Mouse (Mus musculus): Measurements from ENCODE around the gene Aloxe3. TPM values are rescaled to one million over a fixed set of nuclear protein-coding genes. Genes with fewer than 3 reads are reported as not detected.

The Aloxe3 gene
- polyA plus RNA-seq, 1 experiment: 0.01 TPM

DNA sequence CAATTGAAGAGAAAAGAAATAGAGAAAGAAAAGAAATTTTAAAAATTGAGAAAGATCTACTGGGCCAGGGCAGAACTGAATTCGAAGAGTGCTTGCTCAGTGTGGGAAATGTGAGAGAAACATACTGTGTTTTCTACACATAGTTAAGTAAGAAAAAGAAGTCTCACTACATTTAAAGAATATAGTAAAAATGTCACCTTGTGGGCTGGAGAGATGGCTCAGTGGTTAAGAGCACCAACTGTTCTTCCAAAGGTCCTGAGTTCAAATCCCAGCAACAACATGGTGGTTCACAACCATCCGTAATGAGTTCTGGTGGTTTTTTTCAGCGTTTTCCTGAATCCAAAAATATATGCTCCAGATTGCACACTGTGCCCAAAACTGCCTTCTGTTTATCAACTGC lies 52.8 kb downstream of the Aloxe3 start:
- H3ac ChIP-seq (ENCODE audit: control insufficient read depth, insufficient read length): no peak overlapping the region
- H3K4me3 ChIP-seq: no peak overlapping the region
- TF ChIP-seq SRF (IDR thresholded peaks at IDR 0.05; ENCODE audit: control insufficient read depth, insufficient read length, low read depth): no peak
- TF ChIP-seq POLR2A (IDR thresholded peaks at IDR 0.05; ENCODE audit: insufficient read length, low read depth): no peak
- no peak for TF ChIP-seq TCF12 (IDR thresholded peaks at IDR 0.05; ENCODE audit: insufficient read depth, poor library complexity, severe bottlenecking)
- TF ChIP-seq CEBPB (IDR thresholded peaks at IDR 0.05; ENCODE audit: insufficient read depth, poor library complexity, severe bottlenecking): no peak
- TF ChIP-seq E2F4 (IDR thresholded peaks at IDR 0.05; ENCODE audit: insufficient read depth): no peak
- no peak for TF ChIP-seq POLR2AphosphoS2 (IDR thresholded peaks at IDR 0.05; ENCODE audit: insufficient read length, low read depth)
- no peak for TF ChIP-seq USF1 (IDR thresholded peaks at IDR 0.05; ENCODE audit: low read depth)
- TF ChIP-seq MYOD1 (IDR thresholded peaks at IDR 0.05; ENCODE audit: control insufficient read depth in 1 of 3, insufficient read length in 2 of 3, low read depth in 2 of 3): no peak
- no peak for TF ChIP-seq MYOG (IDR thresholded peaks at IDR 0.05; ENCODE audit: control insufficient read depth in 1 of 3, insufficient read depth in 1 of 3, insufficient read length in 2 of 3, low read depth in 2 of 3)
- TF ChIP-seq MAX (IDR thresholded peaks at IDR 0.05; ENCODE audit: low read depth): no peak
- TF ChIP-seq REST (IDR thresholded peaks at IDR 0.05; ENCODE audit: insufficient read depth, insufficient read length): no peak
- no peak for TF ChIP-seq TCF3 (IDR thresholded peaks at IDR 0.05; ENCODE audit: insufficient read length, low read depth)
- no peak overlapping the region for H3K4me2 ChIP-seq (ENCODE audit: low read depth)
- H3K27me3 ChIP-seq (ENCODE audit: control insufficient read depth, insufficient read depth, insufficient read length): no peaks in the 10 kb centered on the region
- H3K36me3 ChIP-seq (ENCODE audit: control insufficient read depth, insufficient read depth): no peaks in the 10 kb centered on the region
- no peaks in the 10 kb centered on the region for H3K79me2 ChIP-seq (ENCODE audit: control insufficient read depth, insufficient read depth)

DNA sequence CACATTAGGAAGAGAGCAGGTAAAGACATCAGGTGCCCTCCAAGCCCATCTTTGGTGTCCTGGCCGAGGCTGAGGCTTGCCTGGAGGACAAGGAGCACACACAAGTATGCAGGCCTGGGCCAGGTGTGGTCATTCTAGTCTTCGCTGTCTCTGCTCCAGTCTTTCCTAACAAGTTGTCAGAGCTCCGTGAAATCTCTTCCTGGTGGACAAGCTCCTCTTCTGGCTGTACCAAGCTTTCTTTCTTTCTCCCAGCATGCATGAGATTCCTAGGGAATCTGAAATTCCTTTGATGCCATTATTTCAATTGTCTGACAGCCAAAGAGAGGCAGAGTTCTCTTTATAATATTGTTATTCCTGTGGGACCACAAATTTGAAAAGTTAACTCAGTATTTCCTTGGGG lies 53.8 kb downstream of the Aloxe3 start:
- H3K4me3 ChIP-seq: no peak overlapping the region
- H3K4me2 ChIP-seq (ENCODE audit: low read depth): no peak overlapping the region
- no peak for TF ChIP-seq MYOD1 (IDR thresholded peaks at IDR 0.05; ENCODE audit: control insufficient read depth in 1 of 3, insufficient read length in 2 of 3, low read depth in 2 of 3)
- no peak for TF ChIP-seq CEBPB (IDR thresholded peaks at IDR 0.05; ENCODE audit: insufficient read depth, poor library complexity, severe bottlenecking)
- no peak for TF ChIP-seq POLR2AphosphoS2 (IDR thresholded peaks at IDR 0.05; ENCODE audit: insufficient read length, low read depth)
- no peak for TF ChIP-seq MAX (IDR thresholded peaks at IDR 0.05; ENCODE audit: low read depth)
- TF ChIP-seq TCF3 (IDR thresholded peaks at IDR 0.05; ENCODE audit: insufficient read length, low read depth): no peak
- no peak for TF ChIP-seq E2F4 (IDR thresholded peaks at IDR 0.05; ENCODE audit: insufficient read depth)
- no peak for TF ChIP-seq POLR2A (IDR thresholded peaks at IDR 0.05; ENCODE audit: insufficient read length, low read depth)
- TF ChIP-seq SRF (IDR thresholded peaks at IDR 0.05; ENCODE audit: control insufficient read depth, insufficient read length, low read depth): no peak
- no peak for TF ChIP-seq MYOG (IDR thresholded peaks at IDR 0.05; ENCODE audit: control insufficient read depth in 1 of 3, insufficient read depth in 1 of 3, insufficient read length in 2 of 3, low read depth in 2 of 3)
- H3ac ChIP-seq (ENCODE audit: control insufficient read depth, insufficient read length): no peak overlapping the region
- no peaks in the 10 kb centered on the region for H3K36me3 ChIP-seq (ENCODE audit: control insufficient read depth, insufficient read depth)
- no peaks in the 10 kb centered on the region for H3K27me3 ChIP-seq (ENCODE audit: control insufficient read depth, insufficient read depth, insufficient read length)
- H3K79me2 ChIP-seq (ENCODE audit: control insufficient read depth, insufficient read depth): no peaks in the 10 kb centered on the region

DNA sequence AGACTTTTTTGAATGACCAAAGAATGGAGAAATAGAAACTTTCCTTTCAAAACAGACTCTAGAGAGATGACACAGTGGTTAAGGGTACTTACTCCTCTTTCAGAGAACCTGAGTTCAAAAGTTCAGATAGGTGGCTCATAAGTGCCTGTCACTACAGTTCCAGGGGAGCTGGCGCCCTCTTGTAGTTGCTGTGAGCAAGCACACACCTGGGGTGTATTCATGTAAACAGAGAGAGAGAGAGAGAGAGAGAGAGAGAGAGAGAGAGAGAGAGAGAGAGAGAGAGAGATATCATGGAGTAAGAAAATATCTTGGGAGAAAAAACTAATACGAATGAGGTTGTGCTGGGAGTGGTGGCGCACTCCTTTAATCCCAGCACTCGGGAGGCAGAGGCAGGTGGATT lies 54.4 kb downstream of the Aloxe3 start:
- Histone ChIP-seq H3ac (ENCODE audit: control insufficient read depth, insufficient read length) (no peak overlapping the region), H3K4me2 (ENCODE audit: low read depth) (no peak overlapping the region), H3K36me3 (ENCODE audit: control insufficient read depth, insufficient read depth) (no peaks in the 10 kb centered on the region), H3K4me3 (no peak overlapping the region), H3K27me3 (ENCODE audit: control insufficient read depth, insufficient read depth, insufficient read length) (no peaks in the 10 kb centered on the region), H3K79me2 (ENCODE audit: control insufficient read depth, insufficient read depth) (no peaks in the 10 kb centered on the region)
- TF ChIP-seq MYOG (IDR thresholded peaks at IDR 0.05; ENCODE audit: control insufficient read depth in 1 of 3, insufficient read depth in 1 of 3, insufficient read length in 2 of 3, low read depth in 2 of 3): no peak
- no peak for TF ChIP-seq REST (IDR thresholded peaks at IDR 0.05; ENCODE audit: insufficient read depth, insufficient read length)
- no peak for TF ChIP-seq POLR2A (IDR thresholded peaks at IDR 0.05; ENCODE audit: insufficient read length, low read depth)
- TF ChIP-seq CEBPB (IDR thresholded peaks at IDR 0.05; ENCODE audit: insufficient read depth, poor library complexity, severe bottlenecking): no peak
- TF ChIP-seq USF1 (IDR thresholded peaks at IDR 0.05; ENCODE audit: low read depth): no peak
- no peak for TF ChIP-seq MAX (IDR thresholded peaks at IDR 0.05; ENCODE audit: low read depth)
- TF ChIP-seq E2F4 (IDR thresholded peaks at IDR 0.05; ENCODE audit: insufficient read depth): no peak
- TF ChIP-seq TCF12 (IDR thresholded peaks at IDR 0.05; ENCODE audit: insufficient read depth, poor library complexity, severe bottlenecking): no peak
- no peak for TF ChIP-seq SRF (IDR thresholded peaks at IDR 0.05; ENCODE audit: control insufficient read depth, insufficient read length, low read depth)
- TF ChIP-seq MYOD1 (IDR thresholded peaks at IDR 0.05; ENCODE audit: control insufficient read depth in 1 of 3, insufficient read length in 2 of 3, low read depth in 2 of 3): no peak
- TF ChIP-seq TCF3 (IDR thresholded peaks at IDR 0.05; ENCODE audit: insufficient read length, low read depth): no peak

DNA sequence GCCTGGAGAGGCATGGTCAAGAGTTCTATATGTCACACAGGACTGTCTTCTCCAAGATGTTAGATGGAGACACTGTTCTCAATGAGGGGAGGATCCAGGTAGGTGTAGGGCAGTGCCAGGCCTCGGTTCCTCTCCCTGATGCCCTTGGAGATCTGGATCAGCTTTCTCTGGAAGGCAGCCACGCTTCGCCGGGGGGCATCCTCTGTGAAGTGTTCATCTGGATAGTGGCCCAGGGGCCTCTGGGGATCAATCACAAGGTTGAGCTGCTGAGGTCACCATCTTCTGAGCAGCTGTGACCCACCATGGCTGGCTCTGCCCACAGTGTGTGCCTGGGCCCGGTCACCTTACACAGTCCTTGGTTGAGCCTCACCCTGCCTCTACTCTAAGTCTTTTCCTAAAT lies 59.3 kb downstream of the Aloxe3 start:
- Histone ChIP-seq H3K27me3 (ENCODE audit: control insufficient read depth, insufficient read depth, insufficient read length) (peaks cover 5% of the 10 kb centered on the region), H3ac (ENCODE audit: control insufficient read depth, insufficient read length) (no peak overlapping the region), H3K79me2 (ENCODE audit: control insufficient read depth, insufficient read depth) (no peaks in the 10 kb centered on the region), H3K4me2 (ENCODE audit: low read depth) (no peak overlapping the region), H3K4me3 (no peak overlapping the region), H3K36me3 (ENCODE audit: control insufficient read depth, insufficient read depth) (no peaks in the 10 kb centered on the region)
- TF ChIP-seq TCF3 (IDR thresholded peaks at IDR 0.05; ENCODE audit: insufficient read length, low read depth) (no peak), SRF (IDR thresholded peaks at IDR 0.05; ENCODE audit: control insufficient read depth, insufficient read length, low read depth) (no peak), USF1 (IDR thresholded peaks at IDR 0.05; ENCODE audit: low read depth) (no peak), POLR2AphosphoS2 (IDR thresholded peaks at IDR 0.05; ENCODE audit: insufficient read length, low read depth) (no peak), REST (IDR thresholded peaks at IDR 0.05; ENCODE audit: insufficient read depth, insufficient read length) (no peak), E2F4 (IDR thresholded peaks at IDR 0.05; ENCODE audit: insufficient read depth) (no peak), MYOD1 (IDR thresholded peaks at IDR 0.05; ENCODE audit: control insufficient read depth in 1 of 3, insufficient read length in 2 of 3, low read depth in 2 of 3) (no peak), POLR2A (IDR thresholded peaks at IDR 0.05; ENCODE audit: insufficient read length, low read depth) (no peak), MAX (IDR thresholded peaks at IDR 0.05; ENCODE audit: low read depth) (no peak), CEBPB (IDR thresholded peaks at IDR 0.05; ENCODE audit: insufficient read depth, poor library complexity, severe bottlenecking) (no peak), TCF12 (IDR thresholded peaks at IDR 0.05; ENCODE audit: insufficient read depth, poor library complexity, severe bottlenecking) (no peak), MYOG (IDR thresholded peaks at IDR 0.05; ENCODE audit: control insufficient read depth in 1 of 3, insufficient read depth in 1 of 3, insufficient read length in 2 of 3, low read depth in 2 of 3) (no peak)

Measured in myocyte (in vitro differentiated cells).